Mouse (Mus musculus) cerebellum, adult 2 months (tissue): ENCODE results near the gene Fgfr2.

Experiments used
- CTCF ChIP-seq: fragments of 200-500 bp; IDR thresholded peaks from 2 replicates; pipeline ENCODE4 v1.5.1; 2011; ENCODE audit warnings: low read depth, mild to moderate bottlenecking, control low read depth, low read length, moderate library complexity, borderline replicate concordance; ENCODE audit not compliant: insufficient read depth
- POLR2A ChIP-seq: fragments of 200-500 bp; IDR thresholded peaks from 2 replicates; pipeline ENCODE4 v1.6.1; 2011; ENCODE audit warnings: low read length, control low read depth, borderline replicate concordance; ENCODE audit not compliant: insufficient read depth

DNA sequence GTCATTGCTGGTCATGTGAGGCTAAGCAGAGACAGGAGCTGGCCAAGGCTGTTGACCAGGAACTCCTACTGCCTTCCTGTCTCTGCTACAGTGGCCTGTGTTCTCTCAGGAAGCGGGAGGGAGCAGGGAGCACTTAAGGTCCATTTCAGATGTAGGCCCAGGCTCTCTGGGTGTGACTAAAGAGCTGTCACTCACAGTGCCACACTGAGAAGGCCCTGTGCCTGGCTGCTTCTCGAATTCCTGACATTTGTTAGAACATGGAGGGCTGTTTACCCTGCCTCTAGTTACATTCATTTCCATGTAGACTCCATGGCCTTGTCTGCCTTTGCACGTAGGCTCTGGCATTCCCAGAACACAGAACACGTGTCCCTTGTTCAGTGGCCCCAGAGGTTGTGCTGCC lies 2452.8 kb downstream of the Fgfr2 start:
- TF ChIP-seq CTCF (no peak), POLR2A (no peak)
